Mouse (Mus musculus) induced T-regulatory cell, adult 2 months (primary cell): Measurements from ENCODE around the gene H2-Q7.
A peak's percentile ranks its signal among the peaks of the same experiment; 100 is the strongest.
"Not testable (repeated sequence)": the region's sequence is repeated elsewhere in the genome, so short reads cannot be mapped to it uniquely, and the experiment has no call there.

ENCODE experiments used
- DNase-seq: peaks from one replicate; pipeline ENCODE4 v3.0.0-alpha.2; 2012; ENCODE audit warnings: low read depth

H2-Q7 gene

GRCm38 (mm10) chr17:35437386-35437936 is 1.5 kb upstream of the H2-Q7 start:
- peak; percentile 63 for DNase-seq

GRCm38 (mm10) chr17:35438395-35438794 is 560 bp upstream of the H2-Q7 start:
- DNase-seq = peak; percentile 72

GRCm38 (mm10) chr17:35439295-35439747 is 366 bp downstream of the H2-Q7 start:
- peak; percentile 70 for DNase-seq

GRCm38 (mm10) chr17:35439925-35440645 is 1.1 kb downstream of the H2-Q7 start:
- DNase-seq = peak; percentile 60

- peak; percentile 23 for DNase-seq
Measured at GRCm38 (mm10) chr17:35442376-35442775, 3.4 kb downstream of the H2-Q7 start.

GRCm38 (mm10) chr17:35444510-35444909 is 5.6 kb downstream of the H2-Q7 start:
- peak; percentile 18 for DNase-seq

GRCm38 (mm10) chr17:35458247-35458646 is 19.3 kb downstream of the H2-Q7 start:
- DNase-seq = not testable (repeated sequence)

- not testable (repeated sequence) for DNase-seq
Measured at GRCm38 (mm10) chr17:35460513-35461341, 21.8 kb downstream of the H2-Q7 start.

- peak; percentile 90 for DNase-seq
Measured at GRCm38 (mm10) chr17:35465651-35466050, 26.7 kb downstream of the H2-Q7 start.

GRCm38 (mm10) chr17:35468936-35469335 is 30.0 kb downstream of the H2-Q7 start:
- DNase-seq = peak; percentile 28

- peak; percentile 60 for DNase-seq
Measured at GRCm38 (mm10) chr17:35469842-35470751, 31.1 kb downstream of the H2-Q7 start, which contains the start of gene H2-Q10. Gene H2-Q10, plus strand, starts transcription at chr17:35470089.

GRCm38 (mm10) chr17:35484066-35484465 is 45.1 kb downstream of the H2-Q7 start:
- peak; percentile 82 for DNase-seq

- no peak for DNase-seq
Measured at GRCm38 (mm10) chr17:35485702-35486101, 46.7 kb downstream of the H2-Q7 start.

GRCm38 (mm10) chr17:35486726-35487125 is 47.8 kb downstream of the H2-Q7 start:
- no peak for DNase-seq

- DNase-seq = no peak
Measured at GRCm38 (mm10) chr17:35488041-35488440, 49.1 kb downstream of the H2-Q7 start.

GRCm38 (mm10) chr17:35490320-35490719 is 51.4 kb downstream of the H2-Q7 start:
- DNase-seq = no peak
